Mouse (Mus musculus): ENCODE results near the gene Cox5b. TPM values are rescaled to one million over a fixed set of nuclear protein-coding genes. Genes with fewer than 3 reads are reported as not detected.

Cox5b gene
- polyA plus RNA-seq, 1 experiment from 2014 or later = 823 TPM

DNA sequence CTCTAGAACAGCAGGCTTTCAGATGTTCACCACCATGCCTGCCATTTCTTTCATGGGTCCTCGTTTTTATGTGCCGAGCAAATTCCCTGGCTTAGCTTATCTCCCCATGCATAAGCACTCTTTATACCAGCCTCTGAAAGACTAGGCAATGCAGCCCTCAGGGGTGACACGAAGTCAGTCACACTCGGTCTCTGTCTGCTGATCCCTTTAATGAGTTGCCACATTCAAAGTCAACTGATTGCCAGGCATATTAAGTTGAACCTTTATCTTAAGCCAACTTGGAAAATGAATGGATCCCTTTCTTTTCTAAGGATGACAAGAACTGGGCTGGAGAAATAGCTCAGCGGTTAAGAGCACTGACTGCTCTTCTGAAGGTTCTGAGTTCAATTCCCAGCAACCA is 48.0 kb downstream of the Cox5b start:
- H3K4me2 ChIP-seq (ENCODE audit: low read length) = no peak overlapping the region
- H3K4me3 ChIP-seq (ENCODE audit: low read length) = no peak overlapping the region
- no peak for ATAC-seq
- WGBS = 66% methylated on average over 5 of the region's 5 CpGs
- H3K27me3 ChIP-seq (replicated peaks; ENCODE audit: control insufficient read depth, insufficient read depth, low read length) = no peaks in the 10 kb centered on the region
- no peak overlapping the region for H3K9ac ChIP-seq (ENCODE audit: low read depth, low read length)
- no peaks in the 10 kb centered on the region for H3K36me3 ChIP-seq (ENCODE audit: control insufficient read depth, insufficient read depth, low read length)
- no peak overlapping the region for H3K27ac ChIP-seq (ENCODE audit: low read depth, low read length)
- H3K4me1 ChIP-seq (ENCODE audit: control insufficient read depth, insufficient read depth, low read depth, low read length) = peaks cover 7% of the 10 kb centered on the region
- no peaks in the 10 kb centered on the region for H3K9me3 ChIP-seq (ENCODE audit: control insufficient read depth, low read length)

DNA sequence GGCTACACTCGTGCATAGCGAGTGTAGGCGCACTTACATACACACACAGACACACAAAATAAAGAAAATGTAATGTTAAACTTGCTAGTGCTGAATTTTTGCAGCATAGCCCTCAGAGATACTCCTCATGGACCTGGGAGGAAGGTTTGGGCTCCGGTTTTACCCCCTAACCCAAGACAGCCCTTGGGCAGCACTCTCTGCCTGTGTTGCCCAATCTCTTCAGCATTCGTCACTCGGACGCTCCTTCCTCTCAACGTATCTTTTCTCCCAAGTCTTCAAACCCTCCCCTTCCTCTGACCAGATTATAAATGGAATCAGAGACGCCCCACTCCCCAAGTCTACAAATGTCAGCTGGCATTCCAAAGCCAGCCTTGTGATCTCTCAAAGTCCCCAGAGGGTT is 51.8 kb downstream of the Cox5b start:
- H3K9ac ChIP-seq (ENCODE audit: low read depth, low read length) = no peak overlapping the region
- no peak for ATAC-seq
- peaks cover 10% of the 10 kb centered on the region for H3K4me1 ChIP-seq (ENCODE audit: control insufficient read depth, insufficient read depth, low read depth, low read length)
- no peak overlapping the region for H3K4me3 ChIP-seq (ENCODE audit: low read length)
- H3K9me3 ChIP-seq (ENCODE audit: control insufficient read depth, low read length) = no peaks in the 10 kb centered on the region
- 83% methylated on average over 9 of the region's 9 CpGs for WGBS
- H3K27ac ChIP-seq (ENCODE audit: low read depth, low read length) = no peak overlapping the region
- no peak overlapping the region for H3K4me2 ChIP-seq (ENCODE audit: low read length)
- no peaks in the 10 kb centered on the region for H3K27me3 ChIP-seq (replicated peaks; ENCODE audit: control insufficient read depth, insufficient read depth, low read length)
- H3K36me3 ChIP-seq (ENCODE audit: control insufficient read depth, insufficient read depth, low read length) = no peaks in the 10 kb centered on the region

Small RNA genes lying within 50 kb of the gene (microRNA-seq; reads per million reads assigned to microRNA genes)
- not detected for gene Gm24133

Other genes starting within 250 kb of the Cox5b start
- 62.9 and 67.6 TPM in 2 replicates for gene Lman2l, start 246.2 kb upstream of the Cox5b start, polyA plus RNA-seq (2015; fragmentation: Nextera tagmentation; extraction: Ambion mirVana)
- gene Cnnm4, start 219.8 kb upstream of the Cox5b start, polyA plus RNA-seq (2015; fragmentation: Nextera tagmentation; extraction: Ambion mirVana) = 11.4 and 12.8 TPM in 2 replicates
- gene Cnnm3, start 179.6 kb upstream of the Cox5b start, polyA plus RNA-seq (2015; fragmentation: Nextera tagmentation; extraction: Ambion mirVana) = 4.3 and 5.0 TPM in 2 replicates
- gene Ankrd23, start 154.6 kb upstream of the Cox5b start, polyA plus RNA-seq (2015; fragmentation: Nextera tagmentation; extraction: Ambion mirVana) = 12.2 and 19.8 TPM in 2 replicates
- gene Gm42417, start 152.0 kb upstream of the Cox5b start, polyA plus RNA-seq (2015; fragmentation: Nextera tagmentation; extraction: Ambion mirVana) = 0.30 and 0.57 TPM in 2 replicates
- gene Ankrd39, start 144.0 kb upstream of the Cox5b start, polyA plus RNA-seq (2015; fragmentation: Nextera tagmentation; extraction: Ambion mirVana) = 31.0 and 33.8 TPM in 2 replicates
- 19.1 and 21.2 TPM in 2 replicates for gene Sema4c, start 133.1 kb upstream of the Cox5b start, polyA plus RNA-seq (2015; fragmentation: Nextera tagmentation; extraction: Ambion mirVana)
- gene Fam178b, start 8.3 kb upstream of the Cox5b start, polyA plus RNA-seq (2015; fragmentation: Nextera tagmentation; extraction: Ambion mirVana) = 0.28 and 0.76 TPM in 2 replicates
- 0.14 and 0.98 TPM in 2 replicates for gene 4933424G06Rik, start 18.7 kb downstream of the Cox5b start, polyA plus RNA-seq (2015; fragmentation: Nextera tagmentation; extraction: Ambion mirVana)
- 116 and 117 TPM in 2 replicates for gene Actr1b, start 23.0 kb downstream of the Cox5b start, polyA plus RNA-seq (2015; fragmentation: Nextera tagmentation; extraction: Ambion mirVana)
- 2.4 TPM in 2 replicates for gene Zap70, start 70.3 kb downstream of the Cox5b start, polyA plus RNA-seq (2015; fragmentation: Nextera tagmentation; extraction: Ambion mirVana)